Mouse (Mus musculus): ENCODE data around the gene Gm8764.
"Not testable (repeated sequence)": the region's sequence is repeated elsewhere in the genome, so short reads cannot be mapped to it uniquely, and the experiment has no call there.

Gm8764 gene

DNA sequence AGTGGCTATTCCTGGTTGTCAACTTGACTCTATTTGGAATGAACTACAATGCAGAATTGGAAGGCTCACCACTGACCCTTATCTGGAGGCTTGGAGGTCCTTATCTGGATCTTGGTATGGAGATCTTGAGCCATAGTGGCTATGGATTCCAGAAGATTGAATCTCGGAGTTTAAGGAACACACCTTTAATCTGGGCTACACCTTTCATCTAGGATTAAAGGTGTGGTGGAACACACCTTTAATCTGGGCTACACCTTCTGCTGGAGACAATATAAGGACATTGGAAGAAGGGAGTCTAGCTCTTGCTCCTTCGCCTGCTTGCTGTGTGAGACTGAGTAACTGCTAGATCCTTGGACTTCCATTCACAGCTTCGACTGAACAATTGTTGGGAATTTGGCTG, at the start of gene Gm8764:
Gm8764 (plus strand) TSS at position 301 of the 400 bp plus-strand sequence.
- DNase-seq = not testable (repeated sequence)

DNA sequence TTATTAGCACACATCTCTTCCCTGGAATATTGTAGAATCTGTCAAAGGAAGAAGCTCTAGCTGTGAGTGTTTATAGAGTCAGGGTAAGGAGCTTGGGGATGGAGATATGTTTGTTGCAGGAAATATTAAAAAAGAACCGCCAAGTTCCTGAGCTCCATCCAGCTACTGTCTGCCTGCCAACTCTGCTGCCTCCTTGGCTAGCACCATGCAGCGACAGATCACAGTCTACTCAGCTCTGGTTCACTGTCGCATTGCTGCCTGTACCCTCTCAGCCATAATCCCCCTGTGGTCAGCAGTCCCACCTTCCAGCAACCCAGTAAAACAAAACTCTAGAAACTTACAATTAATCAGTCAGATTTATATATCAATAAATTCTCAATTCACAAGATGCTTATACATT, 49.8 kb upstream of the Gm8764 start:
- DNase-seq = no peak

DNA sequence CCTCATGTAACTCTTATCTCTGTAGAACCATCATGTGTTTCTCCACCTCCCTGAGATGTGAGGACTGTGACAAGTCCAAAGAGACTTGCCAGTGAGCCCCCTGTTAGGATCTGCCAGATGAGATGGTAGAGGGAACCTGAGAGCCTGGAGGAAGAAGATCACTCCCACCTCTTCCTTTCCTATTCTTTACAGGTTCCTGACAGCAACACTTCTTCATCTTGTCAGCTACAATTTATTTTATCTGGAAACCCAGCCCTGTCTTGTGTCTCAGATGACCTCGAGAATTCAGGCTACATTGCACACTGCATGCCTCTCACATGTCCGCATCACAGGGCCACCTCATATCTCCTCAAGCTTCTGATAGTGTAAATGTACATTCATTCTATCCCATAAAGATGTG, 41.5 kb upstream of the Gm8764 start:
- DNase-seq = no peak

DNA sequence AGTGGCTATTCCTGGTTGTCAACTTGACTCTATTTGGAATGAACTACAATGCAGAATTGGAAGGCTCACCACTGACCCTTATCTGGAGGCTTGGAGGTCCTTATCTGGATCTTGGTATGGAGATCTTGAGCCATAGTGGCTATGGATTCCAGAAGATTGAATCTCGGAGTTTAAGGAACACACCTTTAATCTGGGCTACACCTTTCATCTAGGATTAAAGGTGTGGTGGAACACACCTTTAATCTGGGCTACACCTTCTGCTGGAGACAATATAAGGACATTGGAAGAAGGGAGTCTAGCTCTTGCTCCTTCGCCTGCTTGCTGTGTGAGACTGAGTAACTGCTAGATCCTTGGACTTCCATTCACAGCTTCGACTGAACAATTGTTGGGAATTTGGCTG, 17.1 kb upstream of the Gm8764 start, which contains the start of gene Gm21293:
Gm21293 (plus strand) TSS at position 301 of the 400 bp plus-strand sequence.
- not testable (repeated sequence) for DNase-seq

DNA sequence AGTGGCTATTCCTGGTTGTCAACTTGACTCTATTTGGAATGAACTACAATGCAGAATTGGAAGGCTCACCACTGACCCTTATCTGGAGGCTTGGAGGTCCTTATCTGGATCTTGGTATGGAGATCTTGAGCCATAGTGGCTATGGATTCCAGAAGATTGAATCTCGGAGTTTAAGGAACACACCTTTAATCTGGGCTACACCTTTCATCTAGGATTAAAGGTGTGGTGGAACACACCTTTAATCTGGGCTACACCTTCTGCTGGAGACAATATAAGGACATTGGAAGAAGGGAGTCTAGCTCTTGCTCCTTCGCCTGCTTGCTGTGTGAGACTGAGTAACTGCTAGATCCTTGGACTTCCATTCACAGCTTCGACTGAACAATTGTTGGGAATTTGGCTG, 8.6 kb upstream of the Gm8764 start, which contains the start of gene Gm6763:
Gm6763 (plus strand) TSS at position 301 of the 400 bp plus-strand sequence.
- not testable (repeated sequence) for DNase-seq

DNA sequence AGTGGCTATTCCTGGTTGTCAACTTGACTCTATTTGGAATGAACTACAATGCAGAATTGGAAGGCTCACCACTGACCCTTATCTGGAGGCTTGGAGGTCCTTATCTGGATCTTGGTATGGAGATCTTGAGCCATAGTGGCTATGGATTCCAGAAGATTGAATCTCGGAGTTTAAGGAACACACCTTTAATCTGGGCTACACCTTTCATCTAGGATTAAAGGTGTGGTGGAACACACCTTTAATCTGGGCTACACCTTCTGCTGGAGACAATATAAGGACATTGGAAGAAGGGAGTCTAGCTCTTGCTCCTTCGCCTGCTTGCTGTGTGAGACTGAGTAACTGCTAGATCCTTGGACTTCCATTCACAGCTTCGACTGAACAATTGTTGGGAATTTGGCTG, 8.4 kb downstream of the Gm8764 start, which contains the start of gene Gm21304:
Gm21304 (plus strand) TSS at position 301 of the 400 bp plus-strand sequence.
- not testable (repeated sequence) for DNase-seq

DNA sequence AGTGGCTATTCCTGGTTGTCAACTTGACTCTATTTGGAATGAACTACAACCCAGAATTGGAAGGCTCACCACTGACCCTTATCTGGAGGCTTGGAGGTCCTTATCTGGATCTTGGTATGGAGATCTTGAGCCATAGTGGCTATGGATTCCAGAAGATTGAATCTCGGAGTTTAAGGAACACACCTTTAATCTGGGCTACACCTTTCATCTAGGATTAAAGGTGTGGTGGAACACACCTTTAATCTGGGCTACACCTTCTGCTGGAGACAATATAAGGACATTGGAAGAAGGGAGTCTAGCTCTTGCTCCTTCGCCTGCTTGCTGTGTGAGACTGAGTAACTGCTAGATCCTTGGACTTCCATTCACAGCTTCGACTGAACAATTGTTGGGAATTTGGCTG, 16.9 kb downstream of the Gm8764 start, which contains the start of gene Gm21312:
Gm21312 (plus strand) TSS at position 301 of the 400 bp plus-strand sequence.
- not testable (repeated sequence) for DNase-seq

DNA sequence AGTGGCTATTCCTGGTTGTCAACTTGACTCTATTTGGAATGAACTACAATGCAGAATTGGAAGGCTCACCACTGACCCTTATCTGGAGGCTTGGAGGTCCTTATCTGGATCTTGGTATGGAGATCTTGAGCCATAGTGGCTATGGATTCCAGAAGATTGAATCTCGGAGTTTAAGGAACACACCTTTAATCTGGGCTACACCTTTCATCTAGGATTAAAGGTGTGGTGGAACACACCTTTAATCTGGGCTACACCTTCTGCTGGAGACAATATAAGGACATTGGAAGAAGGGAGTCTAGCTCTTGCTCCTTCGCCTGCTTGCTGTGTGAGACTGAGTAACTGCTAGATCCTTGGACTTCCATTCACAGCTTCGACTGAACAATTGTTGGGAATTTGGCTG, 25.4 kb downstream of the Gm8764 start, which contains the start of gene Gm20765:
Gm20765 (plus strand) TSS at position 301 of the 400 bp plus-strand sequence.
- DNase-seq = not testable (repeated sequence)

DNA sequence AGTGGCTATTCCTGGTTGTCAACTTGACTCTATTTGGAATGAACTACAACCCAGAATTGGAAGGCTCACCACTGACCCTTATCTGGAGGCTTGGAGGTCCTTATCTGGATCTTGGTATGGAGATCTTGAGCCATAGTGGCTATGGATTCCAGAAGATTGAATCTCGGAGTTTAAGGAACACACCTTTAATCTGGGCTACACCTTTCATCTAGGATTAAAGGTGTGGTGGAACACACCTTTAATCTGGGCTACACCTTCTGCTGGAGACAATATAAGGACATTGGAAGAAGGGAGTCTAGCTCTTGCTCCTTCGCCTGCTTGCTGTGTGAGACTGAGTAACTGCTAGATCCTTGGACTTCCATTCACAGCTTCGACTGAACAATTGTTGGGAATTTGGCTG, 33.9 kb downstream of the Gm8764 start, which contains the start of gene Gm4340:
Gm4340 (plus strand) TSS at position 301 of the 400 bp plus-strand sequence.
- DNase-seq = not testable (repeated sequence)

DNA sequence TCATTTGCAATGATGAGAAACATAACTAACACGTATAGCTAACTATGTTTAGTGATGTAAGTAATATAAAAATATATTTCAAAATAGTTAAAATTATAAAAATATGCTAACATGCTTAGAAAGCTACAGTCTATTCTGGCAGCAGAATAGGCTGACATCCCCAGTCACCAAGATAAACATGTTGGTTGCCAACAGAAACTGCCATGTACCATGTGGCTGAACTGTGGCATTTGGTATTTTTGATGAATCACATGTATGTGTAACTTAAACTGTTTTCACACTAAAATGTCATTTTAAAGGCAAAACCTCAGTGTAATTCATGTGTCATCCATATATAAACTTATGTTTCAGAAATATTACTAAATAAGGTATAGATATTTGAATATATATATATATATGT, 49.8 kb downstream of the Gm8764 start:
- DNase-seq = no peak

DNA sequence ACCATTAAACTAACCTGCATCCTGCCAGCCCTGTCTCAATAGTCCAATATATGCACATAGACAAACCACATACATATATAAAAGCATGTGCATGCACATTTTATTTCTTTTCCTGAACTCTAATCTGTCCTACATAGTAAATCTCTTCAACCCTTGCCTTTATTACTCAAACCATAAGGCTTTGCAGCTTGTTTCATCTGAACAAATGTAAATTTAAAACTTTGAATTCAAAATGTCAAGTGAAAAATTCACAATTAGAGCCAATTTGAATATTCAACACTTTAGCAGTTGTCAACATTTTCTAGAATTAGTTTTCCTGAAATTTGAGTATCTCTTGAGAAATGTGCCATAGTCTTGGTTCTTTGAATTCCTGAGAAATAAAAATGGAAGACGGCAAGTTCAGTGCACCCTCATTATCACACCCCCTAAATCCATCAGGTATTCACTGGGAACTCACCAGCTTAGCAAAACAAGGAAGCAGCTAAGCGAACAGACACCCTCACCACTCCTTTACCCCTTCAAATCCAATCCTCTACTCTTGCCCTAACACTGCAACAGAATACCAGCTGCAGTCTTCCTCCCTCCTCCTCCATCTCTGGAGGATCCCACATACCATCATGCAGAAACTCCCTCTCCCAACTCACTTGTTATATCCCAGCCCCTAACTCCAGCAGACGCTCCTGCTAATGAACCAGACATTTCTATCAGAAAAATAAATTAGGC, 50.6 kb downstream of the Gm8764 start:
- no peak for DNase-seq

All from kidney, postnatal 4 days (tissue).